Mouse (Mus musculus): ENCODE measurements at regions not wholly inside any gene's neighbourhood (a gene's known extent, or its start where the extent isn't known, plus 50 kb on each side); places are given as distances from the start of the nearest gene placed in this dataset.

DNA sequence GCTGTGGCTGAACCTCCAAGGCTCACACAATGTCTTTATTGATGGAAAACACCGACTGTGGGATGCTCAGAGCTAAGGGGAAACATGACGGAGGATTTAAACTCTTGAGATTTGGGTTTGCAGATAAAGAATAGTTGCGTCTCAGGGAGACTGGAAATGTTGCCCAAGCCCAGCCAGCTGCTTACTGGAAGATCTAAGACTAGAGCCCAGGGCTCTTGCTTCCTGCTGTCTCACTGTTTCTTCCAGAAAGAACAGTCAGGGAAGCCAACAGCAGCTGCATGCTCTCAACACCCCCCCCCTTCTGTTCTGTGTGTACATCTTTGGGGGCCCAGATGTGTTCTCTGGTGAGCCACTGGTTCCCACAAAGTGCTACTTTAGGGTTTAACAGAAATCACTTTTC, 333.0 kb downstream of the Mtx2 start:
- no peak for ATAC-seq (replicated peaks; ENCODE audit: low FRiP score)
- H3K36me3 ChIP-seq (ENCODE audit: control insufficient read depth, insufficient read depth, low read length): no peaks in the 10 kb centered on the region
- no peaks in the 10 kb centered on the region for H3K4me1 ChIP-seq (replicated peaks; ENCODE audit: control insufficient read depth, insufficient read depth, low read length)
- no peak for DNase-seq (ENCODE audit: low spot score)
- WGBS: 61% methylated on average over 3 of the region's 3 CpGs
- H3K9ac ChIP-seq (ENCODE audit: low read depth, low read length): no peak overlapping the region
- no peaks in the 10 kb centered on the region for H3K9me3 ChIP-seq (ENCODE audit: control insufficient read depth, low read length)
- no peak overlapping the region for H3K4me3 ChIP-seq (ENCODE audit: low read depth, low read length)
- no peak overlapping the region for H3K27ac ChIP-seq (ENCODE audit: low read depth, low read length)
- no peak overlapping the region for H3K4me2 ChIP-seq
- H3K27me3 ChIP-seq (replicated peaks; ENCODE audit: control insufficient read depth, insufficient read depth, low read length): no peaks in the 10 kb centered on the region

DNA sequence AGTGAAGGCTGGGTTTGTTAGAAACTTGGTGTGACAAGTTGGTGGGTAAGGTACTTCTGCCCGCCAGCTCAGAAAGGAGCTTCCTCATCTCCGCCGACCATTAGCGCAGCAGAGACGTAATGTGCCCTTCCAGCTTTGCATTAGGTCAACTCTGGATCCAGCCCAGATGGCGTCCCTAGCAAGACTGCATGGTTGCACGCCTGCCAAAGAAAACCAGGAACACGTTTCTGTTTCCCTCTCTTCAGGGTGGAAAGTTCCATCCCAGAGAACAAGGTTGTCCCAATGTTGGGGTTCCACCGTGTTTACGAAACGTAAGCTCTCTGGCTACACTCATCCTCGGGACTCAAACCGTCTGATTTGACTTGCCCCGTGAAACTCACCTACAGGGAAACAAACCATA, 335.5 kb downstream of the Mtx2 start:
- DNase-seq (ENCODE audit: low spot score): no peak
- no peaks in the 10 kb centered on the region; the same call in 1 of the 2 replicates for H3K27me3 ChIP-seq (replicated peaks; ENCODE audit: control insufficient read depth, insufficient read depth, low read length)
- H3K4me1 ChIP-seq (replicated peaks; ENCODE audit: control insufficient read depth, insufficient read depth, low read length): no peaks in the 10 kb centered on the region
- no peak overlapping the region for H3K27ac ChIP-seq (ENCODE audit: low read depth, low read length)
- no peak overlapping the region for H3K9ac ChIP-seq (ENCODE audit: low read depth, low read length)
- no peaks in the 10 kb centered on the region for H3K9me3 ChIP-seq (ENCODE audit: control insufficient read depth, low read length)
- no peak overlapping the region for H3K4me2 ChIP-seq
- no peaks in the 10 kb centered on the region for H3K36me3 ChIP-seq (ENCODE audit: control insufficient read depth, insufficient read depth, low read length)
- 91% methylated on average over 14 of the region's 14 CpGs for WGBS
- H3K4me3 ChIP-seq (ENCODE audit: low read depth, low read length): no peak overlapping the region
- ATAC-seq (replicated peaks; ENCODE audit: low FRiP score): no peak

DNA sequence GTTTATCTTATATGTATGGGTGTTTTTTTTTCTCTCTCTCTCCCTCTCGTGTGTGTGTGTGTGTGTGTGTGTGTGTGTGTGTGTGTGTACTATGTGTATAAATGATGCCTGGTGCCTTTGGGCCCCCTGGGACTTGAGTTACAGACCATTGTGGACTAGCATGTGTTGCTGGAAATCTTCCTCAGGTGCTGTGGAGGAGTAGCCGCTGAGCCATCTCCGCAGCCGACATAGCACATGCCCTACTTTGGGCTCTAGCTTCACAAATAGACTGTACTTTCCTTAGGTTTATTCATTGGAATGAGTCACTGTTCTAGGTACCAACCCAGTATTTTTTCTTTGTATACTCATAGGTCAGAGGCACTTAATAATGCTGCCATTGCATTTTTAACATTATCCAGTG, 339.4 kb downstream of the Mtx2 start:
- DNase-seq (ENCODE audit: low spot score) (no peak), ATAC-seq (replicated peaks; ENCODE audit: low FRiP score) (no peak)
- no peak overlapping the region for H3K9ac ChIP-seq (ENCODE audit: low read depth, low read length)
- no peak overlapping the region for H3K27ac ChIP-seq (ENCODE audit: low read depth, low read length)
- H3K4me1 ChIP-seq (replicated peaks; ENCODE audit: control insufficient read depth, insufficient read depth, low read length): no peaks in the 10 kb centered on the region
- no peak overlapping the region for H3K4me2 ChIP-seq
- no peaks in the 10 kb centered on the region; the same call in 1 of the 2 replicates for H3K27me3 ChIP-seq (replicated peaks; ENCODE audit: control insufficient read depth, insufficient read depth, low read length)
- no peak overlapping the region for H3K4me3 ChIP-seq (ENCODE audit: low read depth, low read length)
- H3K36me3 ChIP-seq (ENCODE audit: control insufficient read depth, insufficient read depth, low read length): no peaks in the 10 kb centered on the region
- WGBS: 90% methylated on average over 4 of the region's 4 CpGs
- H3K9me3 ChIP-seq (ENCODE audit: control insufficient read depth, low read length): no peaks in the 10 kb centered on the region

DNA sequence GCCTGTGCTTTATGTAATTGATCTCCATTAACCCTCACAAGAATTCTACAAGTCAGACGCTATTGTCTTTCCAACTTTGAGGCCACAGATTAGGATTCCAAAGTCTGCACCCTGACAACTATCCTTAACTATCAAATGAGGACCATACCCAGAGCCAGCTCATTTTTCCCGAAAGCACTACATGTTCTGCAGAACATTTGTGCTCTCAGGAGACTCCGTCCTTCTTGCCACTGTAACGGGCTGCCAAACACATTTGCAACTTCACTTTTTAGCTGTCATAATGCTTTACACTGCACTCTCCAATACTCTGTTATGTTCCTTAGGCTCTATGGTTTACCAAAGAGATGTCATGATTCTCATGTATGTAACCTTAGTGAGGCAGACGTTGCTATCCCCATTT, 350.7 kb downstream of the Mtx2 start:
- 82% methylated on average over 5 of the region's 5 CpGs for WGBS
- Histone ChIP-seq H3K4me3 (ENCODE audit: low read depth, low read length) (no peak overlapping the region), H3K9ac (ENCODE audit: low read depth, low read length) (no peak overlapping the region), H3K36me3 (ENCODE audit: control insufficient read depth, insufficient read depth, low read length) (no peaks in the 10 kb centered on the region), H3K27ac (ENCODE audit: low read depth, low read length) (no peak overlapping the region), H3K4me1 (replicated peaks; ENCODE audit: control insufficient read depth, insufficient read depth, low read length) (no peaks in the 10 kb centered on the region), H3K27me3 (replicated peaks; ENCODE audit: control insufficient read depth, insufficient read depth, low read length) (no peaks in the 10 kb centered on the region), H3K9me3 (ENCODE audit: control insufficient read depth, low read length) (no peaks in the 10 kb centered on the region), H3K4me2 (no peak overlapping the region)
- ATAC-seq (replicated peaks; ENCODE audit: low FRiP score) (no peak), DNase-seq (ENCODE audit: low spot score) (no peak)

DNA sequence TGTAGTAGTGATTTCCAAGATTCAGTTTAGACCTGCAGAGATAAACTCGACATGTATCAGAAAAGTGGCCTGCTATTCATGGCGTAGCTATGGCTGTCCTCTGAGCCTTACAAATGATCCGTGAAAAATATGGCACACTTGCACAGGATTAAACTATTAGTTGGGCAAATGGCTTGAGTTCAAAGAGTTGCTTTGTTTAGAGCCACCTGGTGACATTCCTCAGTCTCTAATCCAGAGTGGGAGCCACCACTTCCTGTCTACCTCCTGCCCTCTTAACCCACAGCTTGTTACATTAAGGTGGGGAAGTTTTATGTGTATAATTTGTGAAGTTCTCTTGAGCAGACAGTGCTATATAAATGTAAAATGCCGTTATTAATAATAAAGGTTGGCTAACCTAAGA, 357.7 kb downstream of the Mtx2 start:
- Histone ChIP-seq H3K4me2 (no peak overlapping the region), H3K9ac (ENCODE audit: low read depth, low read length) (no peak overlapping the region), H3K27ac (ENCODE audit: low read depth, low read length) (no peak overlapping the region), H3K36me3 (ENCODE audit: control insufficient read depth, insufficient read depth, low read length) (no peaks in the 10 kb centered on the region), H3K9me3 (ENCODE audit: control insufficient read depth, low read length) (no peaks in the 10 kb centered on the region), H3K27me3 (replicated peaks; ENCODE audit: control insufficient read depth, insufficient read depth, low read length) (no peaks in the 10 kb centered on the region), H3K4me3 (ENCODE audit: low read depth, low read length) (no peak overlapping the region), H3K4me1 (replicated peaks; ENCODE audit: control insufficient read depth, insufficient read depth, low read length) (no peaks in the 10 kb centered on the region)
- 74% methylated on average over 4 of the region's 4 CpGs for WGBS
- ATAC-seq (replicated peaks; ENCODE audit: low FRiP score): no peak
- no peak for DNase-seq (ENCODE audit: low spot score)

DNA sequence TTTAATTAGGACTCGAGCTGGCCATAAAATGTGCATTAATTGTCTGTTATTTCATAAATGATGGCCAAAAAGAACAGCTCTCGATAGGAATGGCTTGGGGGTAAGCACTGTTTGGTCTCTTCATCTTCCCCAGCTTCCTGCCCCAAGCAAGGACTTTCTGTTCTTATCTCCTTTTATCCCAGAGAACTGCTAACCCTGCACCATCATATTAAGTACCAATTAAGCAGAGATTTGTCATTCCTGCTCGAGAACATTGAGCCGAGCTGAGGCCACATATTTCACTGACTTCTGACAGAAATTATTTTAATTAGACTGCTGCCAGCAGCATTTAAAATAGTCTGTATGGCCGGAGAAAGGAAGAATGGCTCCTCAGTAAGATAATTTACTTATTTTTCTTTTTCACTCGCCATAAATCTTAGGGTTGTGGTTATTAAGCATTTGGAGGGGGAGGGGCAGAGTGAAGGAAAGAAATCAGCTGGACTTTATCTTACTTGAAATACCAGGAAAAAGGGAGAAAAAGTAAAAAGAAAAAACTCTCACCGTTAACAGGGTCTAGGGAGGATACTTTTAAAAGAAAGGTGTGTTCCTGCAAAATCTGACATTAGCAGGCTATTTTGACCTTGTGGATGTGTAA, 377.1 kb downstream of the Mtx2 start:
- Histone ChIP-seq H3K4me2 (no peak overlapping the region), H3K27me3 (replicated peaks; ENCODE audit: control insufficient read depth, insufficient read depth, low read length) (no peaks in the 10 kb centered on the region), H3K27ac (ENCODE audit: low read depth, low read length) (no peak overlapping the region), H3K9ac (ENCODE audit: low read depth, low read length) (no peak overlapping the region), H3K9me3 (ENCODE audit: control insufficient read depth, low read length) (no peaks in the 10 kb centered on the region), H3K4me3 (ENCODE audit: low read depth, low read length) (no peak overlapping the region), H3K36me3 (ENCODE audit: control insufficient read depth, insufficient read depth, low read length) (no peaks in the 10 kb centered on the region), H3K4me1 (replicated peaks; ENCODE audit: control insufficient read depth, insufficient read depth, low read length) (no peaks in the 10 kb centered on the region)
- ATAC-seq (replicated peaks; ENCODE audit: low FRiP score): no peak
- DNase-seq (ENCODE audit: low spot score): no peak
- whole genome bisulfite sequencing: 51% methylated on average over 7 of the region's 7 CpGs

DNA sequence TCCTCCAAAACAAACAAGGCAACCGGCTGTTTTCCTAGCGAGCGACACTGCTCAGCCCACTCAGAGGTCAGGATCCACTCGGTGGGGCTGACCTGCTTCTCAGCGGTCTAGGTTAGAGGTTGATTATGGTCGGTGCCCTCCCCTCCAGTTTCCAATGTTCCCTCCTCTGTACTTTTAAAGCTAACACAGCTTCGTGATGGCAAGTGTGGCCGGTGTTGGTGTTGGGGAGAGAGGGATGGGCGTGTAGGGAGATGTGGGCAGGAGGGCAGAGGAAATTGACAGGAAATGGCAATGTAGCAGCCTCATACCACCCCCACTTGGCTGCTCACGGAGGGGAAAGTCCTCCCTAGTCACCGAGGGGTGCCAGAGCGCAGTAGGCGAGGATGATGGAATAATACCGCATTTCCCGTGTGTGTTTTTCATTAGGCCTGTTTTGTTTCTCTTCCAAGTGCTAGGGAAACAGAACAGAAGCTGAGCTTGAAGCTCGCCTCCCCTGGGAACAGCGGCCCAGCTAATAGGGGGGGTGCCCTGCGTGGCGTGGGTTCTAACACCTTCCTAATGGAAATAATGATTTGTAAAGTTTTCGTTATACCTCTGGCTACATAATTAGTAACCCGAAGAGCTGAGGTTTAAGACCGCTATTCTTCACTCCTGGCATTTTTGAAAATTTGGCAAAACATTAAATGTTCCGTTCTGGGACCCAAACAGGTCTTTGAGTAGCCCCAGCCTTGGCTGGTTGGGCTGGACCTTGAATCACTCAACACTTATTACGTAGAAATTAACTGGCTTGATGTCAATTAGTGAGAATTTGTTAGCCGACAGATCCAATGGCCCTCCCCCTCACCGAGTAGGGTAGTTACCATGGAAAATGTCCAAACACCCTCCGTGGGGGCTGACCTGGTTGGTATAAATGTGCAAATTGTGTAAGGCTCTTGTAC, 383.5 kb downstream of the Mtx2 start:
- no peaks in the 10 kb centered on the region for H3K36me3 ChIP-seq (ENCODE audit: control insufficient read depth, insufficient read depth, low read length)
- no peaks in the 10 kb centered on the region for H3K27me3 ChIP-seq (replicated peaks; ENCODE audit: control insufficient read depth, insufficient read depth, low read length)
- no peaks in the 10 kb centered on the region for H3K9me3 ChIP-seq (ENCODE audit: control insufficient read depth, low read length)
- H3K4me1 ChIP-seq (replicated peaks; ENCODE audit: control insufficient read depth, insufficient read depth, low read length): no peaks in the 10 kb centered on the region
- no peak overlapping the region for H3K4me3 ChIP-seq (ENCODE audit: low read depth, low read length)
- H3K4me2 ChIP-seq: no peak overlapping the region
- 74% methylated on average over 27 of the region's 27 CpGs for WGBS
- no peak for ATAC-seq (replicated peaks; ENCODE audit: low FRiP score)
- no peak overlapping the region for H3K27ac ChIP-seq (ENCODE audit: low read depth, low read length)
- no peak overlapping the region for H3K9ac ChIP-seq (ENCODE audit: low read depth, low read length)
- DNase-seq (ENCODE audit: low spot score): no peak

DNA sequence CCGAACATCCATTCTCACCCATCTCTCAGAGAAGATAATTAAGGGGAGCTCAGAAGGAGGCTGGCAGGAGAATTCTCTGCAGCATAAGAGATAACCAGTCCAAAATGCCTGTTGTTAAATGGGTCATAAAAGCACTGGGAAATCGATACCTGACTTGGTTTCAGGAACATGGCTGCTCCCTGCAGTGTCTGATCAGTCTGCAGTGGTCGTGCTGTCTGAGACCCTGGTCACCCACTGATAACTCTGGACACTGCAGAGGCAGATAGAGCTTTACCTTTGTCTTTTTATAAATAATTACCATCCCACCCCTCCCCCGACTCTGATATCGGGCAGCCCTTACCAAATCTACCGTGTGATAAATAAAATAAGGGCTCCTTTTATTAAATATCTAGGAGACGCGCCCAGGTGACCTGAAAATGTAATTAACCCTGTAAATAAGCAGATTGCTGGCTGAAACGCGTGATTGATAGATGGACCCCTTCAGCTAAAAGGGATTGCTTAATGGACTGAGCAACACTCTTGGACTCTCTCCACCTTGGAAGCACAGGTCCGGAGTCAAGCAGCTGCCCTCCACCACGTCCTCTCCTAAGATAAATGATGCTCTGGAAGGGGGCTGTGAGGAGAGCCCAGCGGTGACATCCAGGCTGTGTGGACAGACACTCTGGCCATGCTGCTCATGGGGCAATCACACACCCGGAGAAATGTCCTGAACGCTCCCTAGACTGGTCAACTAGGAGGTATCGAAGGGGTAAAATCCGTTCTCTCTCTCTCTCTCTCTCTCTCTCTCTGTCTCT, 384.4 kb downstream of the Mtx2 start:
- Histone ChIP-seq H3K4me3 (ENCODE audit: low read depth, low read length) (no peak overlapping the region), H3K36me3 (ENCODE audit: control insufficient read depth, insufficient read depth, low read length) (no peaks in the 10 kb centered on the region), H3K27ac (ENCODE audit: low read depth, low read length) (no peak overlapping the region), H3K4me2 (no peak overlapping the region), H3K9ac (ENCODE audit: low read depth, low read length) (no peak overlapping the region), H3K4me1 (replicated peaks; ENCODE audit: control insufficient read depth, insufficient read depth, low read length) (no peaks in the 10 kb centered on the region), H3K9me3 (ENCODE audit: control insufficient read depth, low read length) (no peaks in the 10 kb centered on the region), H3K27me3 (replicated peaks; ENCODE audit: control insufficient read depth, insufficient read depth, low read length) (no peaks in the 10 kb centered on the region)
- WGBS: 76% methylated on average over 17 of the region's 17 CpGs
- ATAC-seq (replicated peaks; ENCODE audit: low FRiP score) (no peak), DNase-seq (ENCODE audit: low spot score) (no peak)
